Mouse (Mus musculus): ENCODE data around the gene Zfp940. TPM values are rescaled to one million over a fixed set of nuclear protein-coding genes. Genes with fewer than 3 reads are reported as not detected.

Gene Zfp940
- polyA plus RNA-seq, 1 experiment from 2014 or later = 1.7 TPM

- no peak overlapping the region for H3K27ac ChIP-seq
- H3K9ac ChIP-seq = no peak overlapping the region
- no peaks in the 10 kb centered on the region for H3K27me3 ChIP-seq
- H3K4me1 ChIP-seq (replicated peaks) = no peaks in the 10 kb centered on the region
- H3K4me3 ChIP-seq = no peak overlapping the region
- H3K4me2 ChIP-seq = no peak overlapping the region
- no peaks in the 10 kb centered on the region for H3K9me3 ChIP-seq (replicated peaks)
- ATAC-seq (replicated peaks; ENCODE audit: insufficient number of reproducible peaks, insufficient read depth, low FRiP score, low read depth) = no peak
- H3K36me3 ChIP-seq = 0 out of 2 replicates have a peak, but pooled peaks cover 4% of the 10 kb centered on the region
- WGBS = 81% methylated on average over 5 of the region's 5 CpGs
These were observed 8.9 kb downstream of the Zfp940 start for GRCm38 (mm10) chr7:29844616-29845015.

- no peak overlapping the region for H3K9ac ChIP-seq
- no peaks in the 10 kb centered on the region for H3K27me3 ChIP-seq
- no peak overlapping the region for H3K27ac ChIP-seq
- H3K9me3 ChIP-seq (replicated peaks) = no peaks in the 10 kb centered on the region
- 89% methylated on average over 1 of the region's 1 CpGs for WGBS
- H3K4me3 ChIP-seq = no peak overlapping the region
- ATAC-seq (replicated peaks; ENCODE audit: insufficient number of reproducible peaks, insufficient read depth, low FRiP score, low read depth) = no peak
- H3K4me1 ChIP-seq (replicated peaks) = no peaks in the 10 kb centered on the region
- 0 out of 2 replicates have a peak, but pooled peaks cover 4% of the 10 kb centered on the region for H3K36me3 ChIP-seq
- no peak overlapping the region for H3K4me2 ChIP-seq
These were observed 11.4 kb downstream of the Zfp940 start for GRCm38 (mm10) chr7:29842105-29842504.

GRCm38 (mm10) chr7:29839256-29839655 is 14.2 kb downstream of the Zfp940 start:
- no peak overlapping the region for H3K9ac ChIP-seq
- no peak overlapping the region for H3K4me2 ChIP-seq
- H3K36me3 ChIP-seq = no peaks in the 10 kb centered on the region
- H3K27ac ChIP-seq = no peak overlapping the region
- H3K4me1 ChIP-seq (replicated peaks) = no peaks in the 10 kb centered on the region
- no peak overlapping the region for H3K4me3 ChIP-seq
- no peaks in the 10 kb centered on the region for H3K9me3 ChIP-seq (replicated peaks)
- H3K27me3 ChIP-seq = no peaks in the 10 kb centered on the region
- ATAC-seq (replicated peaks; ENCODE audit: insufficient number of reproducible peaks, insufficient read depth, low FRiP score, low read depth) = no peak
- 71% methylated on average over 3 of the region's 3 CpGs for WGBS

GRCm38 (mm10) chr7:29836816-29837215 is 16.7 kb downstream of the Zfp940 start:
- ATAC-seq (replicated peaks; ENCODE audit: insufficient number of reproducible peaks, insufficient read depth, low FRiP score, low read depth) = no peak
- Histone ChIP-seq H3K27ac (no peak overlapping the region), H3K4me2 (no peak overlapping the region), H3K9me3 (replicated peaks) (no peaks in the 10 kb centered on the region), H3K9ac (no peak overlapping the region), H3K4me1 (replicated peaks) (no peaks in the 10 kb centered on the region), H3K36me3 (peaks cover 13% of the 10 kb centered on the region), H3K27me3 (no peaks in the 10 kb centered on the region), H3K4me3 (no peak overlapping the region)
- WGBS = 79% methylated on average over 1 of the region's 1 CpGs

GRCm38 (mm10) chr7:29829804-29830203 is 23.7 kb downstream of the Zfp940 start:
- H3K4me1 ChIP-seq (replicated peaks) = no peaks in the 10 kb centered on the region
- no peak overlapping the region for H3K4me2 ChIP-seq
- no peak overlapping the region for H3K4me3 ChIP-seq
- ATAC-seq (replicated peaks; ENCODE audit: insufficient number of reproducible peaks, insufficient read depth, low FRiP score, low read depth) = no peak
- no peak overlapping the region for H3K27ac ChIP-seq
- no peaks in the 10 kb centered on the region for H3K9me3 ChIP-seq (replicated peaks)
- peaks cover 72% of the 10 kb centered on the region for H3K36me3 ChIP-seq
- 91% methylated on average over 12 of the region's 12 CpGs for WGBS
- no peaks in the 10 kb centered on the region for H3K27me3 ChIP-seq
- H3K9ac ChIP-seq = no peak overlapping the region

GRCm38 (mm10) chr7:29828001-29828400 is 25.5 kb downstream of the Zfp940 start:
- ATAC-seq (replicated peaks; ENCODE audit: insufficient number of reproducible peaks, insufficient read depth, low FRiP score, low read depth) = no peak
- Histone ChIP-seq H3K4me2 (no peak overlapping the region), H3K27me3 (no peaks in the 10 kb centered on the region), H3K9me3 (replicated peaks) (no peaks in the 10 kb centered on the region), H3K36me3 (peaks cover 78% of the 10 kb centered on the region), H3K4me1 (replicated peaks) (no peaks in the 10 kb centered on the region), H3K4me3 (no peak overlapping the region), H3K9ac (no peak overlapping the region), H3K27ac (no peak overlapping the region)
- WGBS = 94% methylated on average over 12 of the region's 12 CpGs

GRCm38 (mm10) chr7:29818619-29819254 is 34.7 kb downstream of the Zfp940 start:
- H3K4me1 ChIP-seq (replicated peaks) = peaks cover 24% of the 10 kb centered on the region
- H3K36me3 ChIP-seq = peaks cover 15% of the 10 kb centered on the region; the same call in 1 of the 2 replicates
- H3K4me2 ChIP-seq = peak overlapping the region; percentile 62
- no peaks in the 10 kb centered on the region for H3K9me3 ChIP-seq (replicated peaks)
- WGBS = 3% methylated on average over 12 of the region's 12 CpGs
- no peaks in the 10 kb centered on the region for H3K27me3 ChIP-seq
- peak overlapping the region; percentile 77 for H3K27ac ChIP-seq
- peak overlapping the region; percentile 61 for H3K4me3 ChIP-seq
- peak overlapping the region; percentile 66 for H3K9ac ChIP-seq
- peak; percentile 56; the same call in 1 of the 2 replicates for ATAC-seq (replicated peaks; ENCODE audit: insufficient number of reproducible peaks, insufficient read depth, low FRiP score, low read depth)

GRCm38 (mm10) chr7:29815910-29816429 is 37.5 kb downstream of the Zfp940 start, which contains the start of gene Zfp790:
Zfp790 (plus strand) TSS chr7:29816114.
- no peaks in the 10 kb centered on the region for H3K9me3 ChIP-seq (replicated peaks)
- no peaks in the 10 kb centered on the region for H3K36me3 ChIP-seq
- peak within 1 kb of the TSS; percentile 86 for H3K4me2 ChIP-seq
- peaks cover 24% of the 10 kb centered on the region for H3K4me1 ChIP-seq (replicated peaks)
- H3K4me3 ChIP-seq = peak within 1 kb of the TSS; percentile 72
- under 1% methylated on average over 26 of the region's 26 CpGs for WGBS
- ATAC-seq (replicated peaks; ENCODE audit: insufficient number of reproducible peaks, insufficient read depth, low FRiP score, low read depth) = peak; percentile 95
- peak within 1 kb of the TSS; percentile 89 for H3K27ac ChIP-seq
- H3K9ac ChIP-seq = peak within 1 kb of the TSS; percentile 72
- no peaks in the 10 kb centered on the region for H3K27me3 ChIP-seq

GRCm38 (mm10) chr7:29815061-29815784 is 38.2 kb downstream of the Zfp940 start:
- peak overlapping the region; percentile 86 for H3K4me2 ChIP-seq
- peaks cover 24% of the 10 kb centered on the region for H3K4me1 ChIP-seq (replicated peaks)
- H3K9me3 ChIP-seq (replicated peaks) = no peaks in the 10 kb centered on the region
- H3K36me3 ChIP-seq = no peaks in the 10 kb centered on the region
- no peaks in the 10 kb centered on the region for H3K27me3 ChIP-seq
- 0 out of 2 replicates have a peak, but pooled peaks have one; percentile 1 for ATAC-seq (replicated peaks; ENCODE audit: insufficient number of reproducible peaks, insufficient read depth, low FRiP score, low read depth)
- 2% methylated on average over 12 of the region's 12 CpGs for WGBS
- peak overlapping the region; percentile 61 for H3K9ac ChIP-seq
- H3K4me3 ChIP-seq = peak overlapping the region; percentile 72
- peak overlapping the region; percentile 89 for H3K27ac ChIP-seq

GRCm38 (mm10) chr7:29814381-29814780 is 39.1 kb downstream of the Zfp940 start:
- WGBS = 90% methylated on average over 2 of the region's 2 CpGs
- ATAC-seq (replicated peaks; ENCODE audit: insufficient number of reproducible peaks, insufficient read depth, low FRiP score, low read depth) = no peak
- no peaks in the 10 kb centered on the region for H3K27me3 ChIP-seq
- H3K9ac ChIP-seq = no peak overlapping the region
- peaks cover 20% of the 10 kb centered on the region for H3K4me1 ChIP-seq (replicated peaks)
- H3K4me2 ChIP-seq = no peak overlapping the region
- H3K4me3 ChIP-seq = no peak overlapping the region
- H3K36me3 ChIP-seq = no peaks in the 10 kb centered on the region
- H3K9me3 ChIP-seq (replicated peaks) = no peaks in the 10 kb centered on the region
- no peak overlapping the region for H3K27ac ChIP-seq

GRCm38 (mm10) chr7:29812244-29812643 is 41.2 kb downstream of the Zfp940 start:
- no peak for ATAC-seq (replicated peaks; ENCODE audit: insufficient number of reproducible peaks, insufficient read depth, low FRiP score, low read depth)
- Histone ChIP-seq H3K9me3 (replicated peaks) (no peaks in the 10 kb centered on the region), H3K9ac (no peak overlapping the region), H3K27me3 (no peaks in the 10 kb centered on the region), H3K4me1 (replicated peaks) (peaks cover 13% of the 10 kb centered on the region), H3K4me2 (no peak overlapping the region), H3K27ac (no peak overlapping the region), H3K36me3 (no peaks in the 10 kb centered on the region), H3K4me3 (no peak overlapping the region)
- WGBS = 82% methylated on average over 1 of the region's 1 CpGs
